Mouse (Mus musculus) bone marrow, adult 2 months (tissue): ENCODE data around the gene Rps6kb2. TPM values are rescaled to one million over a fixed set of nuclear protein-coding genes. Genes with fewer than 3 reads are reported as not detected.

Source experiments
- H3K27ac ChIP-seq: fragments of 200-500 bp; 2 replicates; pipeline ENCODE4 v1.5.1; 2012; ENCODE audit warnings: low read depth, mild to moderate bottlenecking, control low read depth, inconsistent platforms, low read length; ENCODE audit not compliant: control insufficient read depth, poor library complexity, insufficient read depth
- H3K4me1 ChIP-seq: fragments of 200-500 bp; 2 replicates; pipeline ENCODE4 v1.6.1; 2011; ENCODE audit warnings: low read length; ENCODE audit not compliant: control insufficient read depth, insufficient read depth
- H3K4me3 ChIP-seq: fragments of 200-500 bp; replicated peaks from 2 replicates; pipeline ENCODE3; 2011; ENCODE audit warnings: mild to moderate bottlenecking, low read depth, low read length, control low read depth; ENCODE audit not compliant: control insufficient read depth
- CTCF ChIP-seq: fragments of 200-500 bp; IDR thresholded peaks from 2 replicates; pipeline ENCODE4 v1.5.1; 2011; ENCODE audit warnings: low read length, control low read depth; ENCODE audit not compliant: control insufficient read depth, insufficient read depth
- POLR2A ChIP-seq: fragments of 200-500 bp; IDR thresholded peaks from 2 replicates; pipeline ENCODE4 v1.6.1; 2011; ENCODE audit warnings: low read depth, mild to moderate bottlenecking, control low read depth, low read length, borderline replicate concordance; ENCODE audit not compliant: control insufficient read depth
- WGBS: fragments of 180-500 bp; shearing (Covaris S2); methylation state at CpG from one replicate; pipeline ENCODE4 v1.1.7; 2018; 5-methylcytosine and 5-hydroxymethylcytosine counted together
- polyA plus RNA-seq: library from polyadenylated mRNA; stranded (reverse); fragments of >200 nt; gene quantifications from 2 replicates; pipeline ENCODE4 v1.2.4, GENCODE M21; 2011; ENCODE audit warnings: low replicate concordance; ENCODE audit not compliant: missing spikeins, insufficient read depth, insufficient read length

Gene Rps6kb2
- polyA plus RNA-seq, 1 experiment, result 86.1 TPM

GRCm38 (mm10) chr19:4202149-4202548 is 39.0 kb upstream of the Rps6kb2 start:
- Histone ChIP-seq H3K27ac (no peak overlapping the region), H3K4me3 (no peak overlapping the region), H3K4me1 (peaks cover 8% of the 10 kb centered on the region)
- 62% methylated on average over 7 of the region's 7 CpGs for WGBS
- TF ChIP-seq CTCF (no peak), POLR2A (no peak)

- H3K27ac ChIP-seq, result peak within 1 kb of the TSS; percentile 32
- TF ChIP-seq CTCF (no peak; the same call in 1 of the 2 replicates), POLR2A (peak; percentile 79)
- peaks cover 8% of the 10 kb centered on the region for H3K4me1 ChIP-seq
- H3K4me3 ChIP-seq, result peak within 1 kb of the TSS; percentile 89
- under 1% methylated on average over 34 of the region's 34 CpGs for WGBS
These were observed 38.2 kb upstream of the Rps6kb2 start, which contains the start of gene Rad9a for GRCm38 (mm10) chr19:4201291-4201909. Gene Rad9a, minus strand, starts transcription at chr19:4201662.

- Histone ChIP-seq H3K27ac (no peak overlapping the region), H3K4me1 (peaks cover 6% of the 10 kb centered on the region), H3K4me3 (no peak overlapping the region)
- TF ChIP-seq POLR2A, result no peak
- no peak for TF ChIP-seq CTCF
- 71% methylated on average over 3 of the region's 3 CpGs for WGBS
These were observed 34.0 kb upstream of the Rps6kb2 start for GRCm38 (mm10) chr19:4197180-4197579.

- TF ChIP-seq POLR2A, result no peak
- H3K4me3 ChIP-seq, result no peak overlapping the region
- 22% methylated on average over 5 of the region's 5 CpGs for WGBS
- H3K27ac ChIP-seq, result no peak overlapping the region
- peaks cover 5% of the 10 kb centered on the region for H3K4me1 ChIP-seq
These were observed 33.4 kb upstream of the Rps6kb2 start for GRCm38 (mm10) chr19:4196548-4196947.

GRCm38 (mm10) chr19:4196048-4196447 is 32.9 kb upstream of the Rps6kb2 start:
- 48% methylated on average over 2 of the region's 2 CpGs for WGBS
- Histone ChIP-seq H3K4me3 (no peak overlapping the region), H3K4me1 (peaks cover 5% of the 10 kb centered on the region), H3K27ac (no peak overlapping the region)
- TF ChIP-seq POLR2A, result no peak

- no peak for TF ChIP-seq POLR2A
- no peak for TF ChIP-seq CTCF
These were observed 31.9 kb upstream of the Rps6kb2 start for GRCm38 (mm10) chr19:4194776-4195650.

GRCm38 (mm10) chr19:4194021-4194724 is 31.0 kb upstream of the Rps6kb2 start:
- no peak overlapping the region for H3K27ac ChIP-seq
- H3K4me1 ChIP-seq, result no peaks in the 10 kb centered on the region; the same call in 1 of the 2 replicates
- no peak overlapping the region for H3K4me3 ChIP-seq
- TF ChIP-seq CTCF (no peak), POLR2A (no peak)
- WGBS, result 75% methylated on average over 8 of the region's 8 CpGs

More at GRCm38 (mm10) chr19:4194776-4195650, 31.9 kb upstream of the Rps6kb2 start:
- Histone ChIP-seq H3K4me1 (no peaks in the 10 kb centered on the region; the same call in 1 of the 2 replicates), H3K4me3 (no peak overlapping the region), H3K27ac (no peak overlapping the region)
- 87% methylated on average over 12 of the region's 12 CpGs for WGBS

GRCm38 (mm10) chr19:4193129-4193528 is 30.0 kb upstream of the Rps6kb2 start:
- TF ChIP-seq POLR2A, result no peak
- TF ChIP-seq CTCF, result no peak
- no peak overlapping the region for H3K27ac ChIP-seq
- WGBS, result 50% methylated on average over 6 of the region's 6 CpGs
- peak overlapping the region; percentile 93 for H3K4me3 ChIP-seq
- H3K4me1 ChIP-seq, result peaks cover under 1% of the 10 kb centered on the region; the same call in 1 of the 2 replicates
